Mouse (Mus musculus): ENCODE measurements at regions not wholly inside any gene's neighbourhood (a gene's known extent, or its start where the extent isn't known, plus 50 kb on each side); places are given as distances from the start of the nearest gene placed in this dataset.

- H3ac ChIP-seq (ENCODE audit: control insufficient read depth, insufficient read length, low read depth): no peak overlapping the region
These were observed 941.4 kb downstream of the Slc4a3 start for GRCm38 (mm10) chr1:76487481-76487880.

GRCm38 (mm10) chr1:76489681-76490492 lies 943.8 kb downstream of the Slc4a3 start:
- Histone ChIP-seq H3ac (ENCODE audit: control insufficient read depth, insufficient read length, low read depth) (no peak overlapping the region), H3K4me3 (ENCODE audit: insufficient read depth, poor library complexity, severe bottlenecking) (no peak overlapping the region), H3K36me3 (ENCODE audit: control insufficient read depth, insufficient read depth) (no peaks in the 10 kb centered on the region), H3K79me2 (ENCODE audit: control insufficient read depth, insufficient read depth) (no peaks in the 10 kb centered on the region), H3K27me3 (ENCODE audit: control insufficient read depth, insufficient read depth, insufficient read length) (no peaks in the 10 kb centered on the region), H3K79me3 (ENCODE audit: low read depth) (no peaks in the 10 kb centered on the region)
- TF ChIP-seq CTCF (IDR thresholded peaks at IDR 0.05; ENCODE audit: control insufficient read depth, insufficient read depth, insufficient read length) (no peak), MYOG (IDR thresholded peaks at IDR 0.05; ENCODE audit: control insufficient read depth, extremely low read depth, insufficient read length) (no peak), MAX (IDR thresholded peaks at IDR 0.05) (no peak), MYOD1 (IDR thresholded peaks at IDR 0.05; ENCODE audit: control insufficient read depth, insufficient read length, low read depth) (no peak), FOSL1 (IDR thresholded peaks at IDR 0.05; ENCODE audit: insufficient read depth, low read length, poor library complexity, severe bottlenecking) (no peak), USF1 (IDR thresholded peaks at IDR 0.05; ENCODE audit: low read depth) (no peak), CEBPB (IDR thresholded peaks at IDR 0.05; ENCODE audit: low read depth) (no peak)

More at GRCm38 (mm10) chr1:76487481-76487880, 941.4 kb downstream of the Slc4a3 start:
- H3K79me2 ChIP-seq (ENCODE audit: control insufficient read depth, insufficient read depth): no peaks in the 10 kb centered on the region
- TF ChIP-seq FOSL1 (IDR thresholded peaks at IDR 0.05; ENCODE audit: insufficient read depth, low read length, poor library complexity, severe bottlenecking): no peak
- TF ChIP-seq MYOG (IDR thresholded peaks at IDR 0.05; ENCODE audit: control insufficient read depth, extremely low read depth, insufficient read length): no peak
- no peak for TF ChIP-seq MAX (IDR thresholded peaks at IDR 0.05)
- TF ChIP-seq USF1 (IDR thresholded peaks at IDR 0.05; ENCODE audit: low read depth): no peak
- TF ChIP-seq CTCF (IDR thresholded peaks at IDR 0.05; ENCODE audit: control insufficient read depth, insufficient read depth, insufficient read length): no peak
- TF ChIP-seq CEBPB (IDR thresholded peaks at IDR 0.05; ENCODE audit: low read depth): no peak
- no peak for TF ChIP-seq MYOD1 (IDR thresholded peaks at IDR 0.05; ENCODE audit: control insufficient read depth, insufficient read length, low read depth)
- no peak overlapping the region for H3K4me3 ChIP-seq (ENCODE audit: insufficient read depth, poor library complexity, severe bottlenecking)
- H3K27me3 ChIP-seq (ENCODE audit: control insufficient read depth, insufficient read depth, insufficient read length): no peaks in the 10 kb centered on the region
- H3K79me3 ChIP-seq (ENCODE audit: low read depth): no peaks in the 10 kb centered on the region
- no peaks in the 10 kb centered on the region for H3K36me3 ChIP-seq (ENCODE audit: control insufficient read depth, insufficient read depth)

- no peaks in the 10 kb centered on the region for H3K79me3 ChIP-seq (ENCODE audit: low read depth)
- no peak for TF ChIP-seq USF1 (IDR thresholded peaks at IDR 0.05; ENCODE audit: low read depth)
- TF ChIP-seq MAX (IDR thresholded peaks at IDR 0.05): no peak
- TF ChIP-seq MYOG (IDR thresholded peaks at IDR 0.05; ENCODE audit: control insufficient read depth, extremely low read depth, insufficient read length): no peak
- no peak for TF ChIP-seq CTCF (IDR thresholded peaks at IDR 0.05; ENCODE audit: control insufficient read depth, insufficient read depth, insufficient read length)
- TF ChIP-seq CEBPB (IDR thresholded peaks at IDR 0.05; ENCODE audit: low read depth): no peak
- TF ChIP-seq MYOD1 (IDR thresholded peaks at IDR 0.05; ENCODE audit: control insufficient read depth, insufficient read length, low read depth): no peak
- no peak for TF ChIP-seq FOSL1 (IDR thresholded peaks at IDR 0.05; ENCODE audit: insufficient read depth, low read length, poor library complexity, severe bottlenecking)
- no peaks in the 10 kb centered on the region for H3K36me3 ChIP-seq (ENCODE audit: control insufficient read depth, insufficient read depth)
- H3K4me3 ChIP-seq (ENCODE audit: insufficient read depth, poor library complexity, severe bottlenecking): no peak overlapping the region
- no peaks in the 10 kb centered on the region for H3K79me2 ChIP-seq (ENCODE audit: control insufficient read depth, insufficient read depth)
- H3ac ChIP-seq (ENCODE audit: control insufficient read depth, insufficient read length, low read depth): no peak overlapping the region
- H3K27me3 ChIP-seq (ENCODE audit: control insufficient read depth, insufficient read depth, insufficient read length): no peaks in the 10 kb centered on the region
These were observed 944.7 kb downstream of the Slc4a3 start for GRCm38 (mm10) chr1:76490719-76491118.

- Histone ChIP-seq H3K36me3 (ENCODE audit: control insufficient read depth, insufficient read depth) (no peaks in the 10 kb centered on the region), H3ac (ENCODE audit: control insufficient read depth, insufficient read length, low read depth) (no peak overlapping the region), H3K27me3 (ENCODE audit: control insufficient read depth, insufficient read depth, insufficient read length) (no peaks in the 10 kb centered on the region), H3K79me3 (ENCODE audit: low read depth) (no peaks in the 10 kb centered on the region), H3K4me3 (ENCODE audit: insufficient read depth, poor library complexity, severe bottlenecking) (no peak overlapping the region), H3K79me2 (ENCODE audit: control insufficient read depth, insufficient read depth) (no peaks in the 10 kb centered on the region)
- no peak for TF ChIP-seq MYOG (IDR thresholded peaks at IDR 0.05; ENCODE audit: control insufficient read depth, extremely low read depth, insufficient read length)
- TF ChIP-seq FOSL1 (IDR thresholded peaks at IDR 0.05; ENCODE audit: insufficient read depth, low read length, poor library complexity, severe bottlenecking): no peak
- TF ChIP-seq MYOD1 (IDR thresholded peaks at IDR 0.05; ENCODE audit: control insufficient read depth, insufficient read length, low read depth): no peak
- TF ChIP-seq MAX (IDR thresholded peaks at IDR 0.05): no peak
- no peak for TF ChIP-seq USF1 (IDR thresholded peaks at IDR 0.05; ENCODE audit: low read depth)
- no peak for TF ChIP-seq CEBPB (IDR thresholded peaks at IDR 0.05; ENCODE audit: low read depth)
- no peak for TF ChIP-seq CTCF (IDR thresholded peaks at IDR 0.05; ENCODE audit: control insufficient read depth, insufficient read depth, insufficient read length)
These were observed 945.1 kb downstream of the Slc4a3 start for GRCm38 (mm10) chr1:76491187-76491586.

- H3K79me2 ChIP-seq (ENCODE audit: control insufficient read depth, insufficient read depth): no peaks in the 10 kb centered on the region
- no peaks in the 10 kb centered on the region for H3K27me3 ChIP-seq (ENCODE audit: control insufficient read depth, insufficient read depth, insufficient read length)
- no peak overlapping the region for H3ac ChIP-seq (ENCODE audit: control insufficient read depth, insufficient read length, low read depth)
- H3K36me3 ChIP-seq (ENCODE audit: control insufficient read depth, insufficient read depth): no peaks in the 10 kb centered on the region
- no peak overlapping the region for H3K4me3 ChIP-seq (ENCODE audit: insufficient read depth, poor library complexity, severe bottlenecking)
- H3K79me3 ChIP-seq (ENCODE audit: low read depth): no peaks in the 10 kb centered on the region
- TF ChIP-seq MYOG (IDR thresholded peaks at IDR 0.05; ENCODE audit: control insufficient read depth, extremely low read depth, insufficient read length) (no peak), USF1 (IDR thresholded peaks at IDR 0.05; ENCODE audit: low read depth) (no peak), MYOD1 (IDR thresholded peaks at IDR 0.05; ENCODE audit: control insufficient read depth, insufficient read length, low read depth) (no peak), CEBPB (IDR thresholded peaks at IDR 0.05; ENCODE audit: low read depth) (no peak), CTCF (IDR thresholded peaks at IDR 0.05; ENCODE audit: control insufficient read depth, insufficient read depth, insufficient read length) (no peak), MAX (IDR thresholded peaks at IDR 0.05) (no peak), FOSL1 (IDR thresholded peaks at IDR 0.05; ENCODE audit: insufficient read depth, low read length, poor library complexity, severe bottlenecking) (no peak)
These were observed 959.1 kb downstream of the Slc4a3 start for GRCm38 (mm10) chr1:76505150-76505549.

All from C2C12 (cell line).